Mouse (Mus musculus) megakaryocyte progenitor cell, adult 5-6 weeks (primary cell): ENCODE data around the gene Tspan31. TPM values are rescaled to one million over a fixed set of nuclear protein-coding genes. Genes with fewer than 3 reads are reported as not detected.
"Not testable (repeated sequence)": the region's sequence is repeated elsewhere in the genome, so short reads cannot be mapped to it uniquely, and the experiment has no call there.

Source experiments
- ATAC-seq: replicated peaks from 2 replicates; pipeline ENCODE4 v1.8.0; 2016; ENCODE audit warnings: mild to moderate bottlenecking, moderate TSS enrichment, inconsistent platforms; ENCODE audit not compliant: poor library complexity
- total RNA-seq, 2 experiments: library from RNA; stranded (forward) in 1 of 2; stranded (reverse) in 1 of 2; fragments of 157-497, 149-512 nt in 1 of 2; fragments of 200-1000 nt in 1 of 2; gene quantifications; 2 replicates each; pipeline versions ENCODE4 v1.2.3 to v1.2.4; 2015 to 2017

Tspan31 gene
- total RNA-seq, 2 experiments from 2014 or later: 73.0 to 97.5 TPM

DNA sequence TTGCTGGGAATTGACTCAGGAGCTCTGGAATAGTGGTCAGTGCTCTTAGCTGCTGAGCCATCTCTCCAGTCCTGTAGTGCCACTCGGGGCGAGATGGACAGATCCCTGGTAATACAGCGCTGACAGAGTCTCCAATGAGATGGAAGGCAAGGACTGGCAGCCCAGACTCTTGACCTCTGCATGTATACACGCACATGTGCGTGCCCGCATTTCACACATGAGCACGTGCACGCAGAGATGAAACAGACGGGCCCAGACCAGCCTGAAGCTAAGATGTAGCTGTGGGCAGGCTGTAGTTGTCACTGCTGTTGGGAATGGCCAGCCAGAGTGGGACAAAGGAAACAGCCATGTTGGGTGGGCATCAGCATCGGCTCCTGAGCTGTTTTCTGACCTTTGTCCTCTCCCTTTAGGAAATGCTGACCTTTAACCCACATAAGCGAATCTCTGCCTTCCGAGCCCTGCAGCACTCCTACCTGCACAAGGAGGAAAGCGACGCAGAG lies 3.5 kb downstream of the Tspan31 start:
- no peak for ATAC-seq

DNA sequence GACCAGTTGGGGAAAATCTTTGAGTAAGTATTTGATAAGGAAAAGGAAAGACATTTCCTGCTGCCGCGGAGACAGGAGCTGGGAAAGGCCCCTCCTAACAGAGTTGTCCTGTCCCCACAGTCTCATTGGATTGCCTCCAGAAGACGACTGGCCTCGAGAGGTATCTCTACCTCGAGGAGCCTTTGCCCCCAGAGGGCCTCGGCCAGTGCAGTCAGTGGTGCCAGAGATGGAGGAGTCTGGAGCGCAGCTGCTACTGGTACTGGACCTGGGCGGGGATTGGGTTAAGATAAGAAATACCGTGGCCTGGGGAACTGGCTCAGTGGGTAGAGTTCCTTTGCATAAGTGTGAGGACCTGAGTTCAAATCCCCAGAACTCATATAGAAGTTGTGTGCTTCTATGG lies 4.1 kb downstream of the Tspan31 start:
- ATAC-seq: no peak

DNA sequence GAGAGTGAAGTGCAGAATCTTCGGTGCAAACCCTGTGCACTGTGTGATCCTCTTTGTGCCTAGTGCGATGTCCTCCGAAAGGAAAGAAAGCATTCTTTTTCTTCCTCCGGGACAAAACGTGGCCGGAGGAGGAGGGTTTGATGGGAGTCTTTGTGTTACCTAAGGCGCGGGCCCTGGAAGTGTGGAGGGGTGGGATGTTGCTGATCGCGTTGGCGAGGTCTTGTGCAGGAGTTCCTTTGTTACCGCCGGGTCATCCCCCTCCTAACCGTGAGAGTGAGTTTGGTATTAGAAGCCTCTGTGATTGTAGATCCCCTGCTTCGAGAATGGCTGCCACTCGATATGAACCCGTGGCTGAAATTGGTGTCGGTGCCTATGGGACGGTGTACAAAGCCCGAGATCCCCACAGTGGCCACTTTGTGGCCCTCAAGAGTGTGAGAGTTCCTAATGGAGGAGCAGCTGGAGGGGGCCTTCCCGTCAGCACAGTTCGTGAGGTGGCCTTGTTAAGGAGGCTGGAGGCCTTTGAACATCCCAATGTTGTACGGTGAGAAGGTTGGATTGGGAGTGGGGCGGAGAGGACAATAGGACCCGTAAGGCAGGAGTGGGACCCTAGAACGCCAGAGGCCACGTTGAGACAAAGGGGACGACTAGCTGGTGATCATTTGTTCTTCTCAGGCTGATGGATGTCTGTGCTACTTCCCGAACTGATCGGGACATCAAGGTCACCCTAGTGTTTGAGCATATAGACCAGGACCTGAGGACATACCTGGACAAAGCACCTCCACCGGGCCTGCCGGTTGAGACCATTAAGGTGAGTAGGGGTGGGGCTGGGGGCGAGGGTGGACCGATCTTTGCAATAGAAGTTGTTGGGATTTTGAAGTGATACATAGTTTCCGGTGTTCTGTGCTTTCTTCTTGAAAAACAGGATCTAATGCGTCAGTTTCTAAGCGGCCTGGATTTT lies 5.9 kb downstream of the Tspan31 start:
- ATAC-seq: peak; percentile 2

DNA sequence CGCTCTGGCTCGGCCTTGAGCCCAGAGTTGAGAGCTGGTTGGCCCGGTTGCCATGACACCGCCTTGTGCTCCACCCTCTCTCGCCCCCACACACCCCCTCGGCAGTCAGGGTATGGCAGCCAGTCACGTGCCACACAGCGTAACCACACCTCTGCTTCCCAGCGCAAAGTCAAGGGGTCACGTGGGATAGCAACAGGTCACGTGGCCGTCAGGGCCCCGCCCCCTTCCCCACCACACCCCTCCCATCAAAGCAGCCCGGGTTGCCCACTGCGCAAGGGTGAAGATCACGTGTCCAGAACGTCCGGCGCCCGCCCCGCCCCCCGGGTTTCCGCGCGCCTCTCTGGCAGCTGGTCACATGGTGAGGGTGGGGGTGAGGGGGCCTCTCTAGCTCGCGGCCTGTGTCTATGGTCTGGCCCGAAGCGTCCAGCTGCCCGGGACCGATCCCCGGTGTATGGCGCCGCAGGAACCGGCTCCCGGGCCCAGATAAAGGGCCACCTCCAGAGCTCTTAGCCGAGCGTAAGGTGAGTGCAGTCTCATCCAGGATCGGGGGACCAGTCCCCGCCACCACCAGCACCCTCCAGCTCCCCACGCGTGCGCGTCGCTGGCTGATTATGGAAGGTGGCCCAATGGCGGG lies 6.7 kb downstream of the Tspan31 start, which contains the start of gene Cdk4:
Cdk4 (plus strand) TSS at position 296 of the 634 bp plus-strand sequence.
- peak; percentile 70 for ATAC-seq

DNA sequence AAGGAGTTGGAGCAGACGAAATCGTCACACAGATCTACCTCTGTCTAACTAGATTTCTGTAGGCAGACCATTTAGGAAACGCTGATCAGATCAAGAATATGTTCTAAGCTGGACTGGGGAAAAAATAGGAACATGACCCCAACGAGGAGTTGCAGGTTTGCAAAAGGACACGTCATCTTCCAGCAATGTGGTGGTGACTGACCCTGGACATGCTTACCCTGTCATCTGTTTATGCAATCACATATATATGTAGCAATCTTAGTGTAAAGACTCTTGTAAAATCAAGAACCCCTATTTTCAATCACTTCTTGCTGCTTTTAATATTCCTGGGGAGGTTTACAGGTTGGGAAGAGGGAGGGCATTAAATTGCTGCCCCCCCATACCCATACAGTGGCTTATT lies 7.6 kb downstream of the Tspan31 start:
- 0 out of 2 replicates have a peak, but pooled peaks have one; percentile 12 for ATAC-seq

DNA sequence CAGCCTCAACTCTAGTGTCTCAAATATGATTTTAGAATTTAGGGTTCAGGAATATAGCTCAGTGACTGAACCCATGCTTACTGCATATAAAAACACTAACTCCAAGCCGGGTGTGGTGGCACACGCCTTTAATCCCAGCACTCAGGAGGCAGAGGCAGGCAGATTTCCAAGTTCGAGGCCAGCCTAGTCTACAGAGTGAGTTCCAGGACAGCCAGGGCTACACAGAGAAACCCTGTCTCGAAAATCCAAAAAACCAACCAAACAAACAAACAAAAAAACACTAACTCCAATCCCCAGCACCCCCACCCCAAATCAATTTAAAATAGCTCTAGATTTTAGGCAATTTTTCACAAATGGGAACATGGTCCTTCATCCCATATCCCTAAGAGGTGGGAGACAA lies 8.0 kb downstream of the Tspan31 start:
- ATAC-seq: not testable (repeated sequence)

DNA sequence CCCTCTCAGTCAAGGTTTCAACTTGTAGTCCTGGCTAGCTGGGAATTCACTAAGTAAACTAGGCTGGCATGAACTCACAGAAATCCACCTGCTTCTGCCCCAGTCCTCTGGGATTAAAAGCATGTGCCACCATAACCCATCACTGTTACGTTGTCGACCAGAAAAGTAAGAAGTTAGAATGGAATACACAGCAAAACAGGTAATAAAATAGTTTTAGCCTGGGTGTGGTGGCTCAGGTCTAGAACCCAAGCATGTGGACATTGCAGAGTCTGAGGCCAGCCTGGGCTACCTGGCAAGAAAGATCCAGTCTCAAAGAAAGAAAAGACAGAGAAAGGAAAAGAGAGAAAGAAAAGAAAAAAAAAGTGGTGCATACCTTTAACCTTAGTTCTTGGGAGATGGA lies 8.6 kb downstream of the Tspan31 start:
- ATAC-seq: no peak

DNA sequence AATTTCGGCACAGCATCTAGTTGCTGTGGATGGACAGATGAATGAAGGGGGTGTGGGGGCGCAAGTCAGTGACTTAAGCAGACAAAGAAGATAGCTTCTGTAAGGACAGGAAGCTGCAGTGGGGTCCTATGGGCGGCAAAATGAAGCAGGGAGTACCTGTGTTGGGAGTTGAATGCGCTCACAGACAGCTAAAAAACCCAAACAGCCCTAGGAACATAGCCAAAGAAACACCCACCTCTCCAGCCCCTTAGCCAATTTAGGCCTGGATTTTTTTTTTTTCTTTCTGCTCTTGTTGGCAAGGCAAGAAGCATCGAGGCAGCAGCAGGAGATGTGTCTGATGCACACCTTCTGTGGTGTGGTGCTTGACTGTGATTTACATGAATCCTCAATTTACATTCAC lies 9.0 kb downstream of the Tspan31 start:
- ATAC-seq: no peak

DNA sequence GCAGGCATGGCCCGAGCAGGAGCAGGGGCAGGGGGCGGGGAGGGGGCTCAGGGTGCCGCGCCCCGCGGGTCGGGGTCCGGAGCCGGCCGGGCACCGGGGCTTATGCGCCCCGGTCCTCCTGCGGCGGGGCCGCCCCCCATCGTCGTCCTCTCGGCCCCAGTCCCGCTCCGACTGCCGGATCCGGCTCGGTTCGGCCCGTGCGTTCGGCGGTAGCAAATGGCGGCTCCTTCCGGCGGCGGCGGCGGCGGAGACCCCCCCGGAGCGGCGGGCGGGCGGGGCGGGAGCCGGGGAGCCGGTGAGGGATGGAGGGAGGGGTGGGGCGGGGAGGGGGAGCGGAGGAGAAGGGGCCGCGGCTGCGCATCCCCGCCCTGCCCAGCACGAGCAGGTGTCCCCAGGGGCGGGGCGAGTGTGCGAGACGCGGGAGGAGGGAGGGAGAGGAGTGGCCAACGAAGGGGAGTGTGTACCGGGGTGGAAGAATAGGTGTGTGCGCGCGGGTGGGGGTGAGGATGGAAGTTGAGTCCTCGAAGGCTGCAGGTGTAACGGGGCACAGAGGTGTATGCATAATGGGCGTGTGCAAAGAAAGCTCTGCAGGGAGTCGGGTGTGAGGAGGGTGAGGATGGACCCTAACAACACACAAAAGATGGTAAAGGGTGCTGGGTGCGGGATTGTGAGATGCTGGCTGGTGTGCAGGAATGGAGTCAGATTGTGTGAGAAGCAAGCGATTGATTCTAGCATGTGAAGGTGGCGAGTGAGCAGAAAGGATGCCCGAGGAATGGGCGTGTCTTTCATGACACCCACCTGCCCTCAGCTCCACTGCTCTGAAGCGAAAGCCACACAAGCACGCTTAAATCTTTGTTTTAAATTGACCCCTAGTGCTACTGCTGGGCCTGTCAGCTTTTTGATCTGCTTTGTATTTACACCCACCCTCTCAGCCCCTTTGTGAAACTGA lies 9.8 kb downstream of the Tspan31 start, which contains the start of gene March9:
March9 (minus strand) TSS at position 217 of the 949 bp plus-strand sequence.
- 0 out of 2 replicates have a peak, but pooled peaks have one; percentile 9 for ATAC-seq

DNA sequence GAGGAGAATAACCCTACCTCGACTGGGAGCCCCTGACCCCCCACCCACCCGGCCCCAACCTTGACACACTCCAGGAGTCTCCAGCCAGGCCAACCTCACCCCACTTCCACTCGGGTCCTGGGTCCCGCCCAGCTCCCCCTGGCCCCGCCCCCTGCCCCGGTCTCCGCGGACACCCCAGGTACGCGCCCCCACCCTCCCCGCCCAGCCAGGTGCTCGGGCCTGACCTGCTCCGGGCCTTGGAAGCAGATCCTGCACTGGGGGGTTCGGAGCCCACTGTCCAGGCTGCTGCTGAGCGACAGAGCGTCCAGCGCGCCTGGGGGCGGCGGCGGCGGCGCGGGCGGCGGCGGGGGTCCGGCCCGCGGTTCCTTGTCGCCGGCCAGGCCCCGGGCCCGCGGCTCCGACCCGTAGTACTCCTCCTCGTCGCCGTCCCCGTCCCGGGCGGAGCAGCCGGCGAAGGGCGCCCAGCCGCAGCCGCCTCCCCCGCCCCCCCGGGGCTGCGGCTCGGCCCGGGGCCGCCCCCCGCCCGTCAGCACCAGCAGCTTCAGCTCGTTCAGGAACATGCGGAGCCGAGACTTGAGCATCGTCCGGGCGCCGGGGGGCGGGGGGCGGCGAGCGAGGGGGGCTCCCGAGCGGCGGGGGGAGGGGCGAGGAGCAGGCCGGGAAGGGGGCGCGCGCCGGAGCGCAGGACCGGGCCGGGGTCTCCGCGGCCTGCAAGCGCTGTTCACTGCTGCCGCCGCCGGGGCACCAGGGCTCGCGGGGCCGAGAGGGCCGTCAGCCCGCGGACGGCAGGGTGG lies 10.7 kb downstream of the Tspan31 start:
- ATAC-seq: no peak

DNA sequence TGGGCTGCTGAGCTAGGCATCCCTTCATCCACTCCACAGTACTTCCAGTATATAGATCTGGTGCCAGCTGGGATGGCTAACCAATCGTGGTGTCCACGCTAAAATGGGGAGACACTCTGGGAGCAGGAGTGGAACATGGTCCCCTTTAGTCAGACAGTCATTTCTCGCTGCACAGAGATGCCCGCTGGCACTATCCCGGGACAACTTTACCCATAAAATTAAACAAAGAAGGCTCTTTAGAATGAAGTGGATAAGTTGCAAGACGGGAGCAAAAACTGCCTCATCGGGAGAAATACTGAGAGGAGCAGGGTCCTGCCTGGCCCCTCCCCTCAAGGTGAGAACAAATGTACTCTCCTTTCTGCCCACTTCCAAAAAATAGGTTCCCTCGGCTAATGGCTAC lies 11.4 kb downstream of the Tspan31 start:
- ATAC-seq: no peak

DNA sequence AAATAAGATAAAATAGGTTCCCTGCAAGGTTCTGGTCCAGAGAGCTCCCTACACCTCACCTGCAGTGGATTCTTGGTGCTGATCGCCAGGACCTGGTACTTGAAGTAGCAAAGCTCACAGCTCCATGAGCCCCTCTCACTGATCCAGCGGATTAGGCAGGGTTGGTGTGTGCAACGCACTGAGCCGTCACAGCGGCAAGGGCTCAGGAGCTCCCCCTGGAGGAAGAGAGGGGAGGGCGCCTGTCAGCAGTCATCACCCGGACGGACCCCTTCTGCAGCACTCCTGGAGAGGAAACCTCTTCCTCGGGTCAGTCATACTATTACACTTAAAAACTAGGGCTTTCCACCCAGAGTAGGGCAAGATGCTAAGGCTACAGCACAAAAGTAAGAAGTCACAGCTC lies 11.9 kb downstream of the Tspan31 start:
- ATAC-seq: peak; percentile 85

DNA sequence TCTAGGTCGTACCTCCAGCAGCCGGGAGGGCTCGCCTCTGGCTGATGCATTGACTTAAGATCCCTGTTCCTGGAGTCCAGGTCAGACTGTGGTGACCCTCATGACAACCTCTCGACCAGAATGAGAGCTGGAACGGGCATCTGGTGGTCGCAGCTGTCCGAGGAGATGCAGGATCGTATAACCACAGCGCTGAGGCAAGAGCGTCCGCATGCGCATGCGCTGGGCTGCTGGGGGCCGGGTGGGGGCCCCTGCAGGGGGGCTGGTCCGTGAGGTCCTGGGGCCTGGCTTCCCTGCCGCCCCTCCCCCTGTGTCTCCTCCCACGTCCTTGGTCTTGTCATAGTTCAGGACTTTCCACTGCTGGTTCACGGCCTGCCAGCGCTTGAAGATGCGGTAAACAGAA lies 13.6 kb downstream of the Tspan31 start:
- ATAC-seq: no peak

DNA sequence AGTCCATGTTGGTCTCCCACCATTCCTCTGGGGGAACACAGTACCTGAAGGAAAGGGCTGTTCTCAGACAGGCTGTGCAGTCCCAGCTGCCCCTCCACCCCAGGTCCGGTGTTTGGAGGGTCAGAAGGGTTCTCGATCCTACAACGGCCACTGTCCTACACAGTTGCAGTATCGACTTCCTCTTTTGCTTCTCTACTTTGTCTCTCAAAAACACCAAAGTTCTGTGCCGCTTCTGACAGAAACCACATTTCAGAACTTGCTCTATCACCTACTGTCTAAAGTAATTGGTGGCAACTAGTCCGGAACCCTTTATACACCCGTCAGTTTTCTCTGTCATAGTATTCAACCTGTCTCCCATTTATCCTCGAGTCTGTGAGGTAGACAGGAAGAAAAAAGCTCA lies 14.7 kb downstream of the Tspan31 start:
- 0 out of 2 replicates have a peak, but pooled peaks have one; percentile 13 for ATAC-seq

DNA sequence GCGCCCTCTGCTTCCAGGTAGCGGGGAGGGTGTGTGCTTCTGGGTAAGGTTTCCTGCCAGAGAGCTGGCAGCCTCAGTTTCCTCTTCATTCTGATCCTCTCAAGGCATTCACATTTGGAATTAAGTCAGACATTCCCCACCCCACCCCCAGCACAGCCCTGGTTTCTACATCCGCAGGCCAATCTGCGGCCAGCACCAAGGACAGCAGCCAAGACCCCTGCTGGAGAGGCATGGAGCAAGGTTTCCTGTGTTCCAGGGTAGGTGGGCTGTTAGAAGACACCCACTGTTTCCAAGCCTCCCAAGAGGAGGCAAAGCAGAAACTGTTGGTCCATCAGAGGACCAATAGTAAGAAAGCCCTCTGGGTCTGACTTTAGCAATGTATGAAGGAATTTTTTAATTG lies 15.4 kb downstream of the Tspan31 start:
- no peak for ATAC-seq

DNA sequence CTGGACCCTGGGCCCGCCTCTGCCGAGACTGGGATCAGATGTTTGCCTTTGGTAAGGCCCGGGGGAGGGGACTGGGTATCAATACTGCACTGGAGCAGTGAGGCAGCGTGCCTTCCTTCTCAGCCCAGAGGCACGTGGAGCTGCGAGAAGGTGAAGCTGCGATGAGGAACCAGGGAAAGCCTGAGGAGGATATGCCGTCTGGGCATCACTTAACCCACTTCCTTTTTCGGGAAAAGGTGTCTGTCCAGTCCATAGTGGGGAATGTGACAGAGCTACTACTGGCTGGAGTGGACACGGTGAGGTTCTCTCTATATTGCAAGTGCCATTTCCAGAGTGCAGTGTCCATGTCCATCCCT lies 20.0 kb downstream of the Tspan31 start:
- peak; percentile 49 for ATAC-seq

DNA sequence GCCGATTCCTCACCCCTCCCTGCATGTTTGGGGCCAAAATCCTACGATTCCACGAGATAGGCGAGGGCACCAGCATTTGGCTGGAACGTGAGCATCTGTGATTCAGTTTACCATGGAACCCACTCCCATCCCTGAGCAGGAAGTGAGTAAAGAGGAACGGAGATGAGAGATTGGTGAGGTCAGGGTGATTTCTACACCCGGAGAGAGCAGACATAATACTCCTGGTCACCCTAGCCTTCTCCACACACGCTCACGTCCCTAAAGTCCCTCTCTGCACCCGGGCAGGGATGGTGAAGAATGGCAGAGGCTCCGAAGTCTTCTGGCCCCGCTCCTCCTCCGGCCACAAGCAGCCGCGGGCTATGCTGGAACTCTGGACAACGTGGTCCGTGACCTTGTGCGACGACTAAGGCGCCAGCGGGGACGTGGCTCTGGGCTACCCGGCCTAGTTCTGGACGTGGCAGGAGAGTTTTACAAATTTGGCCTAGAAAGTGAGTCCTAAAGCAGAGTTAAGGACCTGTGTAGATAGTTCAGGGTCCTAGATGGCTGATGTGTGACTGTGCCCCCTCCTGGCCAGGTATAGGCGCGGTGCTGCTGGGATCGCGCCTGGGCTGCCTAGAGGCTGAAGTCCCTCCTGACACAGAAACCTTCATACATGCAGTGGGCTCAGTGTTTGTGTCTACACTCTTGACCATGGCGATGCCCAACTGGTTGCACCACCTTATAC lies 20.5 kb downstream of the Tspan31 start:
- peak; percentile 35 for ATAC-seq

DNA sequence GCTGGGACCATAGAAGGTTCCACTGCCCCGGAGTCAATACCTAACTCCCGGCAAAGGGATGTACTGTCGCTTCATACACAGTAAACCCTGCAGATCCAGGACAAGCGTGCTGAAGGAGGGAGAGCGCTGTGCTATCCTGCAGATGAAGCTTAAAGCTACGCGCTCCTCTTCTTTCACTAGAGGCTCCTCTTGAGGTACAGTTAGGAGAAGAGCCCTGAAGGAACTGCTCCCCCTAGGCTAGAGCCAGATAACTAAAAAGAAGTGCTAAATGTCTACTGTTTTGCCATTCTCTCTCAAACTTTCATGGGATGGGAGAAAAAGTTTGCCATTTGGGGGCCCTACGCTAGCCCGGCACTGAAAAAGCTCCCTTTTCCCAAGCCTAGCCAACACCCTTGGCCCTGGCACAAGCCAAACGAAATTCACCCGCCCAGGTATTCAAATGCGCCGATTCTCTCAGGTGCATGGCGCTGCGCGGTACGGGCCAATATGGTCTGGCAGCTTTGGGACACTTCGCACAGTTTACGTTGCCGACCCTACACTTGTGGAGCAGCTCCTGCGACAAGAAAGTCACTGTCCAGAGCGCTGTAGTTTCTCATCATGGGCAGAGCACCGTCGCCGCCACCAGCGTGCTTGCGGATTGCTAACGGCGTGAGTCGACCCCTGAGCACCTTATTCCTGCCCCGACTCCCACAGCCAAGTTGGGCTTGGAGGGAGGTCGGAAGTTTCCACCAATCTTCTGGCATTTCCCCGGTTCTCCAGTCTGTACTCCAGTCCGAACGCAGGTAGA lies 21.3 kb downstream of the Tspan31 start:
- ATAC-seq: peak; percentile 17
